Mouse (Mus musculus) bone marrow, adult 2 months (tissue): ENCODE data around the gene Amd1. TPM values are rescaled to one million over a fixed set of nuclear protein-coding genes. Genes with fewer than 3 reads are reported as not detected.

Experiments
- H3K27ac ChIP-seq: fragments of 200-500 bp; 2 replicates; pipeline ENCODE4 v1.5.1; 2012; ENCODE audit warnings: low read depth, mild to moderate bottlenecking, control low read depth, inconsistent platforms, low read length; ENCODE audit not compliant: control insufficient read depth, poor library complexity, insufficient read depth
- H3K4me1 ChIP-seq: fragments of 200-500 bp; 2 replicates; pipeline ENCODE4 v1.6.1; 2011; ENCODE audit warnings: low read length; ENCODE audit not compliant: control insufficient read depth, insufficient read depth
- H3K4me3 ChIP-seq: fragments of 200-500 bp; replicated peaks from 2 replicates; pipeline ENCODE3; 2011; ENCODE audit warnings: mild to moderate bottlenecking, low read depth, low read length, control low read depth; ENCODE audit not compliant: control insufficient read depth
- CTCF ChIP-seq: fragments of 200-500 bp; IDR thresholded peaks from 2 replicates; pipeline ENCODE4 v1.5.1; 2011; ENCODE audit warnings: low read length, control low read depth; ENCODE audit not compliant: control insufficient read depth, insufficient read depth
- POLR2A ChIP-seq: fragments of 200-500 bp; IDR thresholded peaks from 2 replicates; pipeline ENCODE4 v1.6.1; 2011; ENCODE audit warnings: low read depth, mild to moderate bottlenecking, control low read depth, low read length, borderline replicate concordance; ENCODE audit not compliant: control insufficient read depth
- WGBS: fragments of 180-500 bp; shearing (Covaris S2); methylation state at CpG from one replicate; pipeline ENCODE4 v1.1.7; 2018; 5-methylcytosine and 5-hydroxymethylcytosine counted together
- polyA plus RNA-seq: library from polyadenylated mRNA; stranded (reverse); fragments of >200 nt; gene quantifications from 2 replicates; pipeline ENCODE4 v1.2.4, GENCODE M21; 2011; ENCODE audit warnings: low replicate concordance; ENCODE audit not compliant: missing spikeins, insufficient read depth, insufficient read length

The Amd1 gene
- polyA plus RNA-seq, 1 experiment: 64.3 TPM

GRCm38 (mm10) chr10:40342036-40342435 is 40.0 kb upstream of the Amd1 start:
- WGBS: 55% methylated on average over 4 of the region's 4 CpGs

GRCm38 (mm10) chr10:40339351-40339964 is 37.5 kb upstream of the Amd1 start, which contains the start of gene Cdk19:
Gene Cdk19 (plus strand): TSS chr10:40339564.
- Histone ChIP-seq H3K4me1 (no peaks in the 10 kb centered on the region), H3K4me3 (no peak within 1 kb of the TSS), H3K27ac (no peak within 1 kb of the TSS)
- TF ChIP-seq CTCF (no peak), POLR2A (no peak)
- 77% methylated on average over 13 of the region's 13 CpGs for WGBS

More at GRCm38 (mm10) chr10:40342036-40342435, 40.0 kb upstream of the Amd1 start:
- no peak for TF ChIP-seq CTCF
- no peak for TF ChIP-seq POLR2A
- H3K4me1 ChIP-seq: no peaks in the 10 kb centered on the region
- no peak overlapping the region for H3K27ac ChIP-seq
- no peak overlapping the region for H3K4me3 ChIP-seq

GRCm38 (mm10) chr10:40332864-40333263 is 30.9 kb upstream of the Amd1 start:
- H3K4me3 ChIP-seq: no peak overlapping the region
- H3K27ac ChIP-seq: no peak overlapping the region
- 81% methylated on average over 6 of the region's 6 CpGs for WGBS
- TF ChIP-seq POLR2A (no peak), CTCF (no peak)
- no peaks in the 10 kb centered on the region; the same call in 1 of the 2 replicates for H3K4me1 ChIP-seq

- 87% methylated on average over 1 of the region's 1 CpGs for WGBS
- Histone ChIP-seq H3K4me3 (no peak overlapping the region), H3K4me1 (no peaks in the 10 kb centered on the region; the same call in 1 of the 2 replicates), H3K27ac (no peak overlapping the region)
- no peak for TF ChIP-seq CTCF
- TF ChIP-seq POLR2A: no peak
Observed at GRCm38 (mm10) chr10:40330262-40330661, 28.3 kb upstream of the Amd1 start.

GRCm38 (mm10) chr10:40328004-40328551 is 26.1 kb upstream of the Amd1 start:
- H3K4me3 ChIP-seq: no peak overlapping the region
- no peaks in the 10 kb centered on the region; the same call in 1 of the 2 replicates for H3K4me1 ChIP-seq
- peak overlapping the region; percentile 70 for H3K27ac ChIP-seq
- 51% methylated on average over 9 of the region's 9 CpGs for WGBS
- TF ChIP-seq CTCF (no peak), POLR2A (no peak)

GRCm38 (mm10) chr10:40320306-40320705 is 18.3 kb upstream of the Amd1 start:
- 87% methylated on average over 10 of the region's 10 CpGs for WGBS
- Histone ChIP-seq H3K4me1 (no peaks in the 10 kb centered on the region), H3K4me3 (no peak overlapping the region), H3K27ac (no peak overlapping the region)
- TF ChIP-seq CTCF (no peak; the same call in 1 of the 2 replicates), POLR2A (no peak)

GRCm38 (mm10) chr10:40316841-40317585 is 15.0 kb upstream of the Amd1 start:
- Histone ChIP-seq H3K4me3 (no peak overlapping the region), H3K27ac (peak overlapping the region; percentile 51; the same call in 1 of the 2 replicates), H3K4me1 (no peaks in the 10 kb centered on the region)
- 73% methylated on average over 7 of the region's 7 CpGs for WGBS
- no peak for TF ChIP-seq CTCF
- no peak for TF ChIP-seq POLR2A

- no peaks in the 10 kb centered on the region for H3K4me1 ChIP-seq
- TF ChIP-seq CTCF (no peak), POLR2A (no peak)
- no peak overlapping the region for H3K27ac ChIP-seq
- H3K4me3 ChIP-seq: no peak overlapping the region
- WGBS: 66% methylated on average over 4 of the region's 4 CpGs
Observed at GRCm38 (mm10) chr10:40312781-40313180, 10.8 kb upstream of the Amd1 start.
